Mouse (Mus musculus) yolk sac, embryonic 10.5 days (tissue): ENCODE measurements around the gene Nom1.
A peak's percentile ranks its signal among the peaks of the same experiment; 100 is the strongest.
"Not testable (repeated sequence)": the region's sequence is repeated elsewhere in the genome, so short reads cannot be mapped to it uniquely, and the experiment has no call there.

Experiments used
- DNase-seq: peaks from one replicate; pipeline ENCODE4 v3.0.0-alpha.2; 2017; ENCODE audit warnings: low spot score

Gene Nom1

DNA sequence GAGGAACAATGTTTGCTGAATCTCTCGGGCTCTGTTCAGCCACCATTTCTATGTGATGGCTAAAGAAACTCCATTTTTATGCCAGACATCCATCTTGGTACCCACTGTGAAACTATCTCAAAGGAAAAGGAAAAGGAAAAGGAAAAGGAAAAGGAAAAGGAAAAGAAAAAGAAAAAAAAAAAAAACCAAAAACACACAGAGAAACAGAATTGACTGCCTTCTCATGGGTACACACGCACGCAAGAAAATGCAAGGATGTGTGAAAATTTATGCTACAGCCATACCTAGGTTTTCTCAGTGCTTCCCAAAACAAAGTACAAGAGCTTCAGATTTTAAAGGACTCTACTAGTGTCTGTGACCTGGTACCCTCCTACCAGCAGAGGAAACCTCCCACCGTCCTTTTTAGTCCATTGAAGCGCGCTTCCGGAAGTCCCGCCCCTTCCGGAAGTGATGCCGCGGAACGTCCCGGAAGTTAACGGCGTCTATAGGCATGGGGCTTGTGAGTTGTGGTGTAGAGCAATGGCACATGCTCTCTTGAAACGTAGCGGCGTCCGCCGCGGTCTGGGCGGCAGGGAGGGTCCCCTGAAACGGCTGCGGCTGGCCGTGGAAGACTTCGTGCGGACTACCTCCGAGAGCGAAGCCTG is at the start of gene Nom1:
Gene Nom1 (plus strand): TSS at position 437 of the 644 bp plus-strand sequence.
- DNase-seq: peak; percentile 91

- DNase-seq: no peak
Observed at GRCm38 (mm10) chr5:29387591-29387990, 46.9 kb upstream of the Nom1 start.

- DNase-seq: no peak
Observed at GRCm38 (mm10) chr5:29388181-29388943, 46.1 kb upstream of the Nom1 start.

GRCm38 (mm10) chr5:29388944-29389765 is 45.3 kb upstream of the Nom1 start:
- peak; percentile 52 for DNase-seq

GRCm38 (mm10) chr5:29398427-29398826 is 36.0 kb upstream of the Nom1 start:
- DNase-seq: no peak

DNA sequence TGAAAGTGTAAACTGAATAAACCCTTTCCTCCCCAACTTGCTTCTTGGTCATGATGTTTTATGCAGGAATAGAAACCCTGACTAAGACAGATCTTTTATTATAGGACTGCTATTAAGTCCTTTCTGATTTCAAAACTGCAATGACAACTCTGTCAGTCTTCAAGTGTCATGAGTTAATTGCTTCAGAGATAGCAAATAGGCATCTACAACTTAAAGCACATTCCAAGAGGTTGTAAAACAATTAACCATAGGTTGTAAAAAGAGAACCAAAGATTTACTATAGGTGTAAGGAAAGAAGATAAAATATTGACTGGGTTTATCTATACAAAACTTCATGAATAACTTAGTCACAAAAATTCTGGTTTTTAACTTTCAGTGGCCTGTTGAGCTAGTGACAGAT is 23.6 kb upstream of the Nom1 start:
- DNase-seq: no peak

GRCm38 (mm10) chr5:29413041-29413440 is 21.4 kb upstream of the Nom1 start:
- DNase-seq: no peak

GRCm38 (mm10) chr5:29423330-29423729 is 11.1 kb upstream of the Nom1 start:
- DNase-seq: not testable (repeated sequence)

- DNase-seq: no peak
Observed at GRCm38 (mm10) chr5:29434872-29435358, 451 bp downstream of the Nom1 start.

- DNase-seq: peak; percentile 6
Observed at GRCm38 (mm10) chr5:29435491-29435890, 1.0 kb downstream of the Nom1 start.

GRCm38 (mm10) chr5:29436728-29437127 is 2.3 kb downstream of the Nom1 start:
- DNase-seq: not testable (repeated sequence)

DNA sequence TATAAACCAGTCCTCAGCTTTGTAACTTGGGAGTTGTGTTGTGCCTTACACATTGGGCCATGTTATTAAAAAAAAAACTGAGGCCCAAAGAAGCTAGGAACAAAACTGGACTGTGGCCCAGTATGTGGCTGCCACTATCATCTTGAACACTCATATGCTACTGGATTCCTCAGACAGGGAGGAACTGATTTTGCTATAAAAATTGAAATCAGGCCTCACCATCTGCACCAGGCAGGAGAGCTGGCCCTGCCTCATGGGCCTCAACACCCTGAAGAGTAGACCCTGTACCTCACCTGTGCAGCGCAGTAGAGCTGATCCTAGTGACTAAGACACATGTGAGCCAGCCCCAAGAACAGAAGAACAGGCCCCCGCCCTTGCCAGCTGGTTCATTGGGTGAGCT is 10.8 kb downstream of the Nom1 start:
- DNase-seq: no peak

DNA sequence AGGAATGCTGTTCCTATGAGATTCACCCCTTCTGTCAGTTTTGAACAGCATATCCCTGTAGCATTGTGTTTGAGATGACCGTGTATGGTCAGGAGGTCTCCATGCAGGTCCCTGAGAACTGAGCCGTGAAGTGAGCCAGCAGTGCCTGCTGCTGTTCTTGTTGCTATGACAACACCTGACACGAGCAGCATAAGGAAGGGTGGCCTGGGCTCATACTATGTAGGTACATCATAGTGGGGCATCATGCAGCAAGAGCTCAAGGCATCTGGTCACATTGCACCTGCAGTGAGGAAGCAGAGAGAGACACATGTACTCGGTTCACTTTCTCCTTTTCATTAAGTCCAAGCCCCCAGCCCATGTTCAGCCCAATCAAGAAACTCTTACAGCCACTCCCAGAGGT is 17.9 kb downstream of the Nom1 start:
- DNase-seq: no peak

- DNase-seq: no peak
Observed at GRCm38 (mm10) chr5:29456895-29457656, 22.6 kb downstream of the Nom1 start.

DNA sequence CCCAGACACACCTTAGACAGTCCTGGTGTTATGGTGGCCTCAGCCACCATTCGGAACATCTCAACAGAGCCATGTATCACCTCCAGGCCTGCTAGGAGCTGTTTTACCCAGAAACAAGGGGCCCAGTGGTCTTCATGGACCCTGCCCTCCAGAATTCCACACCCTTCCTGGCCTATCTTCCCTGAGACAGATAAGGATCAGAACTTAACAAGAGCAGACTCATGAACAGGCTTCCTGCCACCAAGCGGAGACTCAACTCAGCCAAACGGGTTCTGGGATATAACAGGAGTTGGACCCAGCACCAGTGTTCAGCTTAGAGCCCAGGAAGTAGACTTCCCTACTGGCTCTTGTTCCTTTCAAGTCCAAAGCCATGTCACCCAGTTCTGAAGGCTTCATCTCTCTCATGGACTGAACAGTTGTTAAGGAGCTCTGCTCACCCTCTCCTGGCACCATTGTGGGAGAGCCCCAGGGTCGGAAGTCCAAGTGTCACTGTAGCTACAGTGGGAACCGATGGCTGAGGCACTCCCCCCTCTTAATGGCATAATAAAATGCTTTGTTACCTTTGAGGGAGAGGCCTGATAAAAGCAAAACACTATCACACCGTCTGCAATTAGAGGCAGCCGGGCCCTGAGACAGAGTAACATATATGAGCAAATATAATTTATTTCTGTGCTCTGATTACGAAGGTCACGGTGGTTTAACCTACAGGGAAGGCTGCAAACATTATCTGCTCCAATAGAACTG is 28.7 kb downstream of the Nom1 start:
- DNase-seq: no peak

- peak; percentile 40 for DNase-seq
Observed at GRCm38 (mm10) chr5:29467489-29468350, 33.3 kb downstream of the Nom1 start.

- DNase-seq: no peak
Observed at GRCm38 (mm10) chr5:29468351-29469065, 34.0 kb downstream of the Nom1 start.

DNA sequence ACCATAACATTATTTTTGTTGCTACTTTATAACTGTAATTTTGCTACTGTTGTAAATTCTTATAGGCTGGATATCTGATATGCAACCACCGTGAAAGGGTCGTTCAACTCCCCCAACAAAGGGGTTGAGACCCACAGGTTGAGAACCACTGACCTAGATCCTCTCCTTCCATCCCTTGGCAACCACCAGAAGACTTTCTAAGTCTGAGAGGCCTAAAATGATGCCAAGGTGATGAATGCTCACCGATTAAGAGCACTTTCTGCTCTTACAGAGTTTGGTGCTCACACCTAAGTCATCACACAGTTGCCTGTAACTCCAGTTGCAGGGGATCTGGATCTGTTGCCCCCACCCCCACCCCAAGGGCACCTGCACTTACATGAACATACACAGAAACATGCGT is 35.0 kb downstream of the Nom1 start:
- DNase-seq: no peak

GRCm38 (mm10) chr5:29470271-29470670 is 35.8 kb downstream of the Nom1 start:
- no peak for DNase-seq
